Mouse (Mus musculus): ENCODE data around the gene Mgea5. TPM values are rescaled to one million over a fixed set of nuclear protein-coding genes. Genes with fewer than 3 reads are reported as not detected.

Mgea5 gene
- total RNA-seq, 2 experiments from 2014 or later, result 28.2 to 29.1 TPM

DNA sequence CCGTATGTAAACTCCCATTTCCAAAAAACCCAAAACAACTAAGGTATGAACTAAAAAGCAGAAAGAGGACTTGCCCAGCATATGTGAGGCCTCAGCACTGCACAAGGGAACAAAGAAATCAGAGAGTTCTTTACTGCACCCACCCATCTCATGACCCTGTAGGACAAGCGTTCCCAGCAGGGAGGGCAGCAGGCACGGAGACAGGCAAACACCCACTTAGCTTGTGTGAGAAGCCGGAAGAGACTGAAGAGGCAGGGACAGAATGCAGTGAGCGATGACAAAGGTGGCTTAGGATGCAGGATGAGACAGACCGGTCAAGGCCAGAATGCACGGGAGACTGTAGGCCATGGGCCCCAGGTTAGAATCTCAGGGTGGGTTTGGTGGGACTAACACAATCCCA is 52.0 kb downstream of the Mgea5 start:
- no peak for DNase-seq

DNA sequence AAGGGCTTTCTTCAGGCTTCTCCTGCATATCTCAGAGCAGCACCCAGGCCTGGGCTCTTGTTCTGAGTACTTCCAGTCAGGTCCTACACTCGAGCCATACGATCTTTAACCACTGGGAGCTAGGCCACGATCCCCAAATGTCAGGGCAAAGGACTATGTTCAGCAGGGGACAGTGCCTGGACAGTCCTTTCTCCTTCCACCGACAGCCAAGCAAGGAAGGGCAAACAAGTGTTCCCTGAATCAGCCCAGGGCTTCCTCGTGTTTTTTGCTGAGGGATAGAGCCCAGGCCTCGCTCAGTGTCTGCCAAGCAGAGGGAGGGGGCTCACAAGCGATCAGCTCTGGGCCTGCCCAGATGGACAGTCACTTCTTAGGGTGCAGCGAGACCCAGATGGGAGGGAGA is 53.6 kb downstream of the Mgea5 start:
- DNase-seq, result no peak

GRCm38 (mm10) chr19:45727231-45727630 is 56.4 kb downstream of the Mgea5 start:
- DNase-seq, result no peak

GRCm38 (mm10) chr19:45725677-45726277 is 57.9 kb downstream of the Mgea5 start:
- DNase-seq, result no peak

- DNase-seq, result no peak
These were observed 61.4 kb downstream of the Mgea5 start for GRCm38 (mm10) chr19:45722188-45722587.

- DNase-seq, result no peak
These were observed 65.4 kb downstream of the Mgea5 start for GRCm38 (mm10) chr19:45718286-45718685.

- no peak for DNase-seq
These were observed 66.0 kb downstream of the Mgea5 start for GRCm38 (mm10) chr19:45717493-45718220.

DNA sequence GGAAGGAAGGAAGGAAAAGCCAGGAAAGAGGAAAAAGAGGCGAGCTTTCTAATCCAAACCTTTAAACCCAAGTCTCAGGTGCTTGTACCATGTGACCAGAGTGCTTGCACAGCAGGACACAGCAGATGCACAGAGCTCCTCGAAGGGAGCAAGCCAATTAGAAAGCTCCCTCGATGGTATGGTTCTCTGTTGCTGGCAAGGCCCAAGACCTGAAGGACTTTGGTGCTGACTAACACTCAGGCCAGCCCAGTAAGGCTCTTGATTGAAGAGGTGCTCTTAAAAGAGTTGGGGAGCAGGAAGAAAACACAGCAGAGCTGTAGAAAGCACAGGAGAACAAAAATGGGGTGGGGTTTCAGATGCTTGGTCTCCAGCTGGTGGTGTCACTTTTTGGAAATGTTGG is 74.9 kb downstream of the Mgea5 start:
- DNase-seq, result no peak

Other genes starting within 250 kb of the Mgea5 start
- 10 to 100 TPM; 12.5 to 13.2 TPM for gene Poll, start 223.3 kb downstream of the Mgea5 start, total RNA-seq (2021)
- gene Gm17018, start 223.2 kb downstream of the Mgea5 start, total RNA-seq (2021), result 10 to 100 TPM; 16.3 to 16.5 TPM
- gene Fbxw4, start 123.5 kb downstream of the Mgea5 start, total RNA-seq (2021), result 10 to 100 TPM; 20.4 to 23.7 TPM
- not detected for gene Fgf8, start 40.9 kb downstream of the Mgea5 start, total RNA-seq (2021)
- 10 to 100 TPM; 10.1 to 12.5 TPM for gene Npm3, start 34.2 kb downstream of the Mgea5 start, total RNA-seq (2021)
- gene Kcnip2, start 32.2 kb upstream of the Mgea5 start, total RNA-seq (2021), result under 1 TPM in 1 of 2 experiments, not detected in 1; 0.29 TPM
- 10 to 100 TPM; 10.2 TPM for gene Armh3, start 214.7 kb upstream of the Mgea5 start, total RNA-seq (2021)
- 1 to 10 TPM; 2.7 to 3.9 TPM for gene Hps6, start 219.7 kb upstream of the Mgea5 start, total RNA-seq (2021)

All from gastrocnemius, postnatal 25 days (tissue).